Mouse (Mus musculus) ES-Bruce4 (cell line): ENCODE measurements around the gene Pecr. TPM values are rescaled to one million over a fixed set of nuclear protein-coding genes. Genes with fewer than 3 reads are reported as not detected.
"Not testable (repeated sequence)": the region's sequence is repeated elsewhere in the genome, so short reads cannot be mapped to it uniquely, and the experiment has no call there.

Experiments
- H3K27ac ChIP-seq: 2 replicates; pipeline ENCODE4 v1.5.1; 2012; ENCODE audit warnings: low read length, inconsistent platforms; ENCODE audit not compliant: insufficient read depth
- H3K27me3 ChIP-seq: 2 replicates; pipeline ENCODE4 v1.6.1; 2012; ENCODE audit warnings: mild to moderate bottlenecking, low read length, inconsistent platforms; ENCODE audit not compliant: control insufficient read depth, poor library complexity, insufficient read depth, severe bottlenecking
- H3K36me3 ChIP-seq: 2 replicates; pipeline ENCODE4 v1.6.1; 2012; ENCODE audit warnings: inconsistent platforms, mild to moderate bottlenecking, low read length, moderate library complexity; ENCODE audit not compliant: control insufficient read depth, poor library complexity, insufficient read depth, severe bottlenecking
- H3K4me1 ChIP-seq: one replicate; pipeline ENCODE4 v1.8.1; 2011; ENCODE audit warnings: low read length; ENCODE audit not compliant: control insufficient read depth, insufficient read depth
- H3K4me3 ChIP-seq: 2 replicates; pipeline ENCODE4 v1.5.1; 2011; ENCODE audit warnings: low read depth, mild to moderate bottlenecking, low read length
- H3K9ac ChIP-seq: 2 replicates; pipeline ENCODE4 v1.6.1; 2012; ENCODE audit warnings: low read depth, mild to moderate bottlenecking, inconsistent platforms; ENCODE audit not compliant: poor library complexity, severe bottlenecking
- H3K9me3 ChIP-seq: replicated peaks from 2 replicates; pipeline ENCODE4 v1.6.1; 2012; ENCODE audit warnings: mild to moderate bottlenecking, low read length, inconsistent platforms; ENCODE audit not compliant: control insufficient read depth, poor library complexity, insufficient read depth, severe bottlenecking
- CTCF ChIP-seq: IDR thresholded peaks from one replicate; pipeline ENCODE4 v1.8.1; 2011; ENCODE audit warnings: low read depth, low read length
- EP300 ChIP-seq: IDR thresholded peaks from 2 replicates; pipeline ENCODE4 v1.6.1; 2011; ENCODE audit warnings: low read depth, low read length; ENCODE audit not compliant: insufficient read depth
- POLR2A ChIP-seq: IDR thresholded peaks from one replicate; pipeline ENCODE4 v1.8.1; 2011; ENCODE audit warnings: low read length; ENCODE audit not compliant: insufficient read depth
- polyA plus RNA-seq: library from polyadenylated mRNA; stranded (reverse); fragments of >200 nt; gene quantifications from 2 replicates; pipeline ENCODE4 v1.2.4, GENCODE M21; 2011; ENCODE audit warnings: low read depth; ENCODE audit not compliant: missing spikeins, insufficient read depth, insufficient read length

Pecr gene
- polyA plus RNA-seq, 1 experiment: 67.1 TPM

DNA sequence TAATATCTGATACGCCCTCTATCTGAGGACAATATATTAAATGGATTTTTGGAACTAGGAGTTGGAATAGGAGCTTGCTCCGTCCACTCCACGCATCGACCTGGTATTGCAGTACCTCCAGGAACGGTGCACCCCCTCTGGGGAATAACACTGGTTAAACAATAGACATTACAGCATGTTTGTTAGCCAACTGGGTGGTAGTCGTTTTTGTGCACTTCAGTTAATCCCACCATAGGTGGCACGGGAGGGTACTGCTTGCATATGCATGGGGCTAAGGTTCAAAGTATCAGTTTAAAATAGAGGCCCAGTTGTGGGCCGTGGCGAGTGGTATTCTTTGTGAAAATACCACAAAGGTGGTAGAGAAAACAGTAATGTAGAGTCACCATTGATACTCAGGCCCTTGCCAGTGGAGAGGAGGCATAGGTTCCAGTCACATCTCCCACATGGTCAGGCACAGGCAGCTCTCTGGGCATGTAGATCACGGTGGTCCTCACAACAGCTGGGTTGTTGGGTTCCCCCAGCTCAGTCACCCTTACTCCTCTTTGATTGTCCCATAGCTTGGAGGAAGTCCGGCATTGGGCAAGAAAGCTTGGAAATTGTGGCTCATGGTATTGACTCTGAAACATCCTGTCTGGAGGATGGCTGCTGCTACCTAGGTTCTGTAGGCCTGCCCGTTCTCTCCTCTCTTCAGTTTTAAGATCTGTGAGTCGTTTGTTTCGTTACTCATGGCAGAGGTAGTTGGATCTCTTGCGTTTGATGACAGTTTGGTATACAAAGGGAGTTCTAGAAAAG, 28.9 kb downstream of the Pecr start:
- Histone ChIP-seq H3K4me1 (peaks cover 2% of the 10 kb centered on the region), H3K9ac (peak overlapping the region; percentile 57), H3K4me3 (peak overlapping the region; percentile 43), H3K27ac (peak overlapping the region; percentile 29; the same call in 1 of the 2 replicates), H3K27me3 (no peaks in the 10 kb centered on the region), H3K36me3 (no peaks in the 10 kb centered on the region), H3K9me3 (no peaks in the 10 kb centered on the region)
- no peak for TF ChIP-seq EP300
- peak; percentile 99 for TF ChIP-seq POLR2A

DNA sequence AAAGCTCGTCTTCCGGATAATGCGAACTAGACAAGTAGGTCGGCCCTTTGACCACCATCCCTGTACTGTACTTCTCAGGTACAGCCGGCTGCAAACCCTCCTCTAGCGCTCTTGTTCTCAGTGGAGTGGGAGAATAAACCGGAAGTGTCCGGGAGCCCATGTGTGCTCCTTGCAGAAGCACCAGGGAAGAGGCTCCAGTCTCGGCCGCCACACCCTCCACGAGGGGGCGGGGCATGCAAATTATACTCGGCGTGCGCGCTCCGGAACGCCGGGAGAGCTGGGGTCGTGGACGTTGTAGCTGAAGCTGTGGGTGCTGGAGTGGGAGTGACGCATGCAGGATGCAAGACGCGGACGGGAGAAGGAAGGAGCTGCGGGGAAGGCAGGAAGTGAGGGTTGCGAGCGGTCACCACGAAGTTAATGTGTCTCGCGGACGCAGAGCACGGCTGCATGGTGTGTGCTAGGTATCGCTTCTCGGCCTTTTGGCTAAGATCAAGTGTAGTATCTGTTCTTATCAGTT, 29.5 kb downstream of the Pecr start:
- H3K9me3 ChIP-seq: no peaks in the 10 kb centered on the region
- no peaks in the 10 kb centered on the region; the same call in 1 of the 2 replicates for H3K36me3 ChIP-seq
- TF ChIP-seq EP300 (no peak), POLR2A (no peak), CTCF (no peak)
- H3K4me1 ChIP-seq: peaks cover 2% of the 10 kb centered on the region
- no peaks in the 10 kb centered on the region for H3K27me3 ChIP-seq
- peak overlapping the region; percentile 56 for H3K4me3 ChIP-seq
- H3K9ac ChIP-seq: peak overlapping the region; percentile 29
- H3K27ac ChIP-seq: peak overlapping the region; percentile 67

DNA sequence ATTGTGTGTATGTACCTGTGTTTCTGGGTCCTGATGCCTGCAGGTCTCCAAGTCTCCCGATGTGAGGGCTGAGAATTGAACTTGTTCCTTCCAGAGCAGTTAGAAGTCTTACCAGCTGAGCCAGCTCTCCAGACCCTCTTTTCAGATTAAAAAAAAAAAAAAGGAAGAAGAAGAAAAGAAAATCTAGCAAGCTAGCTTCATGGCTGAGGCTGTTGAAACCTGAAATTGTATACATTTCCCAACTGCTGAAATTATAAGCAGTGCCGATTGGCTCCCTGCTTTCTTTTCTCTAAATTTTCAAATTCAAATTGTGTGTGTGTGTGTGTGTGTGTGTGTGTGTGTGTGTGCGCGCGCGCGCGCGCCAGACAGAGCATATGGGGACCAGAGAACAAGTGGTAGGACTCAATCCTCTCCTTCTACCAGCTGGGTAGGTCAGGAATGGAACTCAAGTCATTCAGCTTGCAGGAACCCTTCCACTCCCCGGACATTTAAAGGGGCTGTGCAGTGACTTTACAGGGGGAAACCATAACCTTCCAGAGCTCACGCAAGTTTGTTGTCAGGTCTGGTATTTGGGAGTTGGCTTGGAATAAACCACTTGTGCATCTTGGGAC, 30.1 kb downstream of the Pecr start:
- no peaks in the 10 kb centered on the region; the same call in 1 of the 2 replicates for H3K36me3 ChIP-seq
- no peak overlapping the region for H3K4me3 ChIP-seq
- H3K27ac ChIP-seq: peak overlapping the region; percentile 7; the same call in 1 of the 2 replicates
- TF ChIP-seq EP300 (no peak), POLR2A (no peak), CTCF (no peak)
- H3K4me1 ChIP-seq: peaks cover 2% of the 10 kb centered on the region
- peak overlapping the region; percentile 29 for H3K9ac ChIP-seq
- H3K27me3 ChIP-seq: no peaks in the 10 kb centered on the region
- no peaks in the 10 kb centered on the region for H3K9me3 ChIP-seq

DNA sequence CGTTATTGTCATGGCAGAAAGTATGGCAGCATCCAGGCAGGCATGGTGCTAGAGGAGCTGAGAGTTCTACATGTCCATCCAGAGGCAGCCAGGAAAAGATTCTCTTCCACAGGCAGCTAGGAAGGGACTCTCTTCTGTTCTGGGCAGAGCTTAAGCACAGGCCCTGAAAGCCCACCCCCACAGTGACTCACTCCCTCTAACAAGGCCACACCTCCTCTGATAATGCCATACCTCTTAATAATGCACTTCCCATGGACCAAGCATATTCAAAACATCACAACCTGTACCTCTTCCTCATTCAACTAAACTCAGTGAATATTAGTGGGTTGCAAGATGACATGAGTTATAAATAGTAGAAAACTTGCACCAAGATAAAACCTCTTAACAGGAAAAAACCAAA, 32.3 kb downstream of the Pecr start:
- TF ChIP-seq POLR2A (no peak), CTCF (no peak), EP300 (no peak)
- peak overlapping the region; percentile 63 for H3K27ac ChIP-seq
- no peaks in the 10 kb centered on the region for H3K27me3 ChIP-seq
- no peaks in the 10 kb centered on the region for H3K9me3 ChIP-seq
- H3K9ac ChIP-seq: no peak overlapping the region
- no peaks in the 10 kb centered on the region for H3K4me1 ChIP-seq
- H3K36me3 ChIP-seq: no peaks in the 10 kb centered on the region; the same call in 1 of the 2 replicates
- H3K4me3 ChIP-seq: peak overlapping the region; percentile 21; the same call in 1 of the 2 replicates

DNA sequence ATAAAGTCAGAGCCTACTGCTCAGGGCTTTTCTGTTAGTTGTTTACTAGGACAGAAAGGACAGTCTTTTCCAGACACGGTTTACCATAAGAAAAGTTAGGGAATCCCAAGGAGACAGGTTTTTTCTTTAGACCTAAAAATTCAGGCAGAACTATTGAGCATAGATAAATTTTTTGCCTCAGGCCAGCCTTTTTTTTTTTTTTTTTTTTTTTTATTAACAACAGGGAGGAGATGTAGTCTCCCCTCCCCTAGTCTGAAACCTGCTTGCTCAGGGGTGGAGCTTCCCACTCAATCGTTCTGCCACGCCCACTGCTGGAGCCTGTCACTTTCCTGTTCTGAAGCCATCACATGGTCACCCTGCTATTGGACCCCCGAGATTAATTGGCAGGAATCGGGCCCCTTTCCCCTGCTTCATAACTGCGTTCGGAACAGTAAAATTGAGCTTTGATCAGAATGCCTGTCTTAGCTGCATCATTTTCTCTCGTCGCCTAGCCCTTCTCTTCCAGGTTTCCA, 35.8 kb downstream of the Pecr start:
- not testable (repeated sequence) for H3K9me3 ChIP-seq, H3K36me3 ChIP-seq, H3K4me1 ChIP-seq, H3K27me3 ChIP-seq
- H3K4me3 ChIP-seq: peak overlapping the region; percentile 39
- H3K9ac ChIP-seq: peak overlapping the region; percentile 30; the same call in 1 of the 2 replicates
- H3K27ac ChIP-seq: peak overlapping the region; percentile 92
